Comparison of ENCODE assay signal across 8 mouse cellular contexts in the genomic region with DNA sequence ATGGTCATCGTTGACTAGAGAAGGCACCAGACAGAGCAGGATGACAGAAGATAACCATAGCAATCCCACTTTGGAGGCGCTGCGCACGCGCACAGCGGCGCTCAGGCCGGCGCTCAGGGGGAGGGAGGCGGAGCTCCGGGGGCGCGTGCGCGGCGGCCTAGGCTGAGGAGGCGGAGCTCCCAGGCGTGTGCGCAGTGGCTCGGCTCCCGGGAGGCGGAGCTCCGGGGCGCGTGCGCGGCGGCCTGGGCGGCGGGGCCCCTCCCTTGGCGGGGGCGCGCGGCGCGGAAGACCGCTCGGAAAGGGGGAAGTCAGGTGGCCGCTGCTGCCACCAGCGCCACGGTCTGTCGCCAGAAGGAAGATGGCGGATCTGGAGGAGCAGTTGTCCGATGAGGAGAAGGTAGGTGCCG. TPM values are rescaled to one million over a fixed set of nuclear protein-coding genes. Genes with fewer than 3 reads are reported as not detected.
DNase-seq lines count a peak whose midpoint lies in the region; TF ChIP-seq lines count a peak whose summit lies in the region.

No protein-coding gene starts in this region.

- peak overlapping the region; percentile 95 for H3K4me3 ChIP-seq in gastrocnemius, adult 2 months
- H3K4me3 ChIP-seq in megakaryocyte, embryonic 14.5 days (replicated peaks) = peak overlapping the region; percentile 94

- peak overlapping the region; percentile 99 for H3K27ac ChIP-seq in gastrocnemius, adult 2 months

- no peak; the same call in 1 of the 2 replicates for TF ChIP-seq CTCF in gastrocnemius, adult 2 months (IDR thresholded peaks at IDR 0.05)

- DNase-seq in WW6 (ENCODE audit: low read depth, low spot score) = peak; percentile 79
- peak; percentile 92 to 96 for DNase-seq in cerebellum, postnatal 4 days (ENCODE audit: low spot score in 2 of 2)
- peak; percentile 98 for DNase-seq in gastrocnemius, adult 2 months
- peak; percentile 73 for DNase-seq in hindlimb bud, embryonic 11.5 days (ENCODE audit: extremely low spot score, low read depth, low spot score)
- peak; percentile 77 to 94 for DNase-seq in left cerebral cortex, adult 8-10 months (ENCODE audit: low spot score in 2 of 2)
- DNase-seq in right cerebral cortex, postnatal 10 days (ENCODE audit: low spot score in 2 of 2) = peak; percentile 96 to 97
- DNase-seq in urinary bladder, postnatal 25 days (ENCODE audit: low spot score) = peak; percentile 95

- H3K36me3 ChIP-seq in megakaryocyte, embryonic 14.5 days (replicated peaks; ENCODE audit: low read length) = peaks cover 13% of the 10 kb centered on the region

- H3K4me1 ChIP-seq in megakaryocyte, embryonic 14.5 days = peaks cover 51% of the 10 kb centered on the region

- intact Hi-C loops in gastrocnemius, adult 2 months (cut with DNase I) = no loop called here

- H3K27me3 ChIP-seq in megakaryocyte, embryonic 14.5 days (replicated peaks) = no peaks in the 10 kb centered on the region

- no peaks in the 10 kb centered on the region for H3K9me3 ChIP-seq in megakaryocyte, embryonic 14.5 days

RNA-seq across cellular contexts. Expression of gene Capza2, which starts 0.7 kb away (rescaled TPM):
- total RNA-seq in gastrocnemius, adult 2 months (2021) = 100 to 1,000 TPM; 259 to 336 TPM
- total RNA-seq in left cerebral cortex, adult 8-10 months (2022) = 100 to 1,000 TPM; 215 to 233 (median 225) TPM
- polyA plus RNA-seq in megakaryocyte, embryonic 14.5 days (2012; ENCODE audit: insufficient read depth, low replicate concordance) = 12.1 TPM in 1 of 2 replicates, not detected in the other

RNA-seq across cellular contexts. Expression of gene St7, which starts 56.0 kb away (rescaled TPM):
- total RNA-seq in gastrocnemius, adult 2 months (2021) = 10 to 100 TPM; 13.0 to 14.0 TPM
- total RNA-seq in left cerebral cortex, adult 8-10 months (2022) = 10 to 100 TPM; 27.5 to 41.4 (median 34.8) TPM
- 6.3 and 7.1 TPM in 2 replicates for polyA plus RNA-seq in megakaryocyte, embryonic 14.5 days (2012; ENCODE audit: insufficient read depth, low replicate concordance)

Comparison
In these comparisons a context has a peak if more than half of its experiments do, and no peak if none do; other contexts are left out.
1. Peak in every context shown above with its lines: DNase-seq, H3K4me3 ChIP-seq and H3K27ac ChIP-seq.